Mouse (Mus musculus): ENCODE measurements at regions not wholly inside any gene's neighbourhood (a gene's known extent, or its start where the extent isn't known, plus 50 kb on each side); places are given as distances from the start of the nearest gene placed in this dataset.

GRCm38 (mm10) chr9:41334462-41335241 is 173.2 kb upstream of the Ubash3b start:
- TF ChIP-seq POLR2A (IDR thresholded peaks at IDR 0.05; ENCODE audit: borderline replicate concordance, control insufficient read depth, low read depth, low read length) (no peak), CTCF (IDR thresholded peaks at IDR 0.05; ENCODE audit: control insufficient read depth, insufficient read depth, low read length) (no peak)
